Mouse (Mus musculus) brain, adult 2 months (tissue): ENCODE data around the gene Gm15448.
"Not testable (repeated sequence)": the region's sequence is repeated elsewhere in the genome, so short reads cannot be mapped to it uniquely, and the experiment has no call there.

Source experiments
- DNase-seq: peaks from one replicate; pipeline ENCODE4 v3.0.0; 2011; ENCODE audit warnings: low read depth, low spot score

Gene Gm15448

GRCm38 (mm10) chr7:3825599-3825998 is at the start of gene Gm15448:
Gm15448 (minus strand) TSS chr7:3825687.
- DNase-seq = not testable (repeated sequence)

- not testable (repeated sequence) for DNase-seq
These were observed 49.5 kb upstream of the Gm15448 start for GRCm38 (mm10) chr7:3875032-3875431.

GRCm38 (mm10) chr7:3844951-3845350 is 19.5 kb upstream of the Gm15448 start, which contains the start of gene Pira2:
Pira2 (minus strand) TSS chr7:3845051.
- not testable (repeated sequence) for DNase-seq

- not testable (repeated sequence) for DNase-seq
These were observed 12.4 kb upstream of the Gm15448 start for GRCm38 (mm10) chr7:3837854-3838253.

- not testable (repeated sequence) for DNase-seq
These were observed 5.1 kb upstream of the Gm15448 start for GRCm38 (mm10) chr7:3830633-3831032.

- DNase-seq = not testable (repeated sequence)
These were observed 13.6 kb downstream of the Gm15448 start for GRCm38 (mm10) chr7:3811912-3812311.

- not testable (repeated sequence) for DNase-seq
These were observed 22.6 kb downstream of the Gm15448 start for GRCm38 (mm10) chr7:3802935-3803334.

GRCm38 (mm10) chr7:3799940-3800339 is 25.5 kb downstream of the Gm15448 start:
- DNase-seq = not testable (repeated sequence)

GRCm38 (mm10) chr7:3796286-3796685 is 29.2 kb downstream of the Gm15448 start:
- not testable (repeated sequence) for DNase-seq
